Mouse (Mus musculus): ENCODE results near the gene 1700001O22Rik.

1700001O22Rik gene

GRCm38 (mm10) chr2:30758341-30759087 lies 44.9 kb downstream of the 1700001O22Rik start:
- in situ Hi-C loops (cut with MboI; ENCODE audit: unreplicated experiment in 2 of 2) = no loop called here

- in situ Hi-C loops (cut with MboI; ENCODE audit: unreplicated experiment in 2 of 2) = no loop called here
Measured at GRCm38 (mm10) chr2:30756962-30757715, 46.3 kb downstream of the 1700001O22Rik start.

GRCm38 (mm10) chr2:30755985-30756765 lies 47.3 kb downstream of the 1700001O22Rik start:
- in situ Hi-C loops (cut with MboI; ENCODE audit: unreplicated experiment in 2 of 2) = no loop called here

- in situ Hi-C loops (cut with MboI; ENCODE audit: unreplicated experiment in 2 of 2) = no loop called here
Measured at GRCm38 (mm10) chr2:30754831-30755230, 48.6 kb downstream of the 1700001O22Rik start.

GRCm38 (mm10) chr2:30753219-30753618 lies 50.2 kb downstream of the 1700001O22Rik start:
- in situ Hi-C loops (cut with MboI; ENCODE audit: unreplicated experiment in 2 of 2) = no loop called here

GRCm38 (mm10) chr2:30752471-30752870 lies 51.0 kb downstream of the 1700001O22Rik start:
- in situ Hi-C loops (cut with MboI; ENCODE audit: unreplicated experiment in 2 of 2) = no loop called here

GRCm38 (mm10) chr2:30750025-30750424 lies 53.4 kb downstream of the 1700001O22Rik start:
- in situ Hi-C loops (cut with MboI; ENCODE audit: unreplicated experiment in 2 of 2) = no loop called here

GRCm38 (mm10) chr2:30747602-30748162 lies 55.8 kb downstream of the 1700001O22Rik start:
- in situ Hi-C loops (cut with MboI; ENCODE audit: unreplicated experiment in 2 of 2) = no loop called here
